Mouse (Mus musculus) thymus, adult 2 months (tissue): ENCODE measurements around the gene Gm49405.

ENCODE experiments used
- CTCF ChIP-seq: fragments of 200-500 bp; IDR thresholded peaks from 2 replicates; pipeline ENCODE4 v1.5.1; 2012; ENCODE audit warnings: mild to moderate bottlenecking, control low read depth, low read length, moderate library complexity, borderline replicate concordance; ENCODE audit not compliant: control insufficient read depth, poor library complexity, insufficient read depth; ENCODE audit errors: extremely low read depth
- POLR2A ChIP-seq: fragments of 200-500 bp; IDR thresholded peaks from 2 replicates; pipeline ENCODE4 v1.6.1; 2012; ENCODE audit warnings: mild to moderate bottlenecking, low read length, control low read depth, moderate library complexity; ENCODE audit not compliant: control insufficient read depth, poor library complexity, insufficient read depth; ENCODE audit errors: extremely low read depth

- TF ChIP-seq CTCF (no peak), POLR2A (no peak)
Observed at GRCm38 (mm10) chr19:3990804-3991203, 9.6 kb upstream of the Gm49405 start.
